Mouse (Mus musculus): ENCODE results near the gene Kcnq1.

DNA sequence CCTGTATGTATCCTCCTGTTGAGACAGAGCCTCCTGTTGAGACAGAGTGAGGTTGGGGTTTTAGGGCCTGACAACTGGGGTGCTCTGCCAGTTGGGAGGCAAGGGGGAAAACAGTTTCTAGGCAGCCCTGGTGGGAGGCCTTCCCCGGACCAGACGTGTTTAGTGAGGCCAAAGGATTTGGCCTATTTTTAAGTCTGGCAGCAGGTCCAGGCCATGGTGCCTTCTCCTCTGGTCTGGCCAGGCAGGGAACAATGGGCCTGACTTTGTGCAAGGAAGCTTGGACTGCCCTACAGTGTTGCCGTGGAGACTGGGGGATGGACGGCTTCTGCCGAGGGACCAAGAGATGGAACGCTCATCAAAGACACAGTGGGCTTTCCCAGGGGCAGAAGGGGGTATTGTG is 41.9 kb upstream of the Kcnq1 start:
- TF ChIP-seq CTCF (IDR thresholded peaks at IDR 0.05; ENCODE audit: insufficient read depth, low read length) (no peak), POLR2A (IDR thresholded peaks at IDR 0.05; ENCODE audit: borderline replicate concordance, extremely low read depth, low read depth, low read length) (no peak)
